Mouse (Mus musculus) bone marrow macrophage, adult 2 months (primary cell): ENCODE measurements around the gene 4933412E24Rik.

Experiments
- CTCF ChIP-seq: IDR thresholded peaks from 2 replicates; pipeline ENCODE4 v1.5.1; 2012; ENCODE audit warnings: low read depth, mild to moderate bottlenecking, low read length, moderate library complexity
- POLR2A ChIP-seq: IDR thresholded peaks from 2 replicates; pipeline ENCODE4 v1.6.1; 2012; ENCODE audit warnings: mild to moderate bottlenecking, low read depth, low read length, borderline replicate concordance

DNA sequence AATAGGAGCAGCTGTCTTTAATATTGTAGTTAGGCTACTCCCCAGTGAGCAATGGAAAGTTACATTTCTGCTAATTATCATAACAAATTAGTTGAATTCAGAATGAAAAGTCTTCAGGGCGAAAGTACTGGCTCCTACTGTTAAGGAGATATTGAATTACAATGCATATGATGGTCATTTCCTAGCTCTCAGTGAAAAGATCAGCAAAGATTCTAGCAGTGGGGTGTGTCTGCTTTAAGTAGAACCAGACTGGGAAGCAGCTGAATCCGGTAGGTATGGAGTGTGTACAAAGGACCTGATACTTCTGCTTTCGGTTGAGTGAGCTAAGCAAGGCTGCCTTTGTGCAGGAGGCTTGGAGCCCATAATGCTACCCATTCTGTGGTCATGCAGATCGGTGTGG, 32.6 kb downstream of the 4933412E24Rik start:
- TF ChIP-seq POLR2A: no peak
- no peak for TF ChIP-seq CTCF
